Mouse (Mus musculus): ENCODE measurements around the gene Vezt.

Vezt gene

GRCm38 (mm10) chr10:94037196-94037595, 1.6 kb upstream of the Vezt start:
- DNase-seq = no peak

DNA sequence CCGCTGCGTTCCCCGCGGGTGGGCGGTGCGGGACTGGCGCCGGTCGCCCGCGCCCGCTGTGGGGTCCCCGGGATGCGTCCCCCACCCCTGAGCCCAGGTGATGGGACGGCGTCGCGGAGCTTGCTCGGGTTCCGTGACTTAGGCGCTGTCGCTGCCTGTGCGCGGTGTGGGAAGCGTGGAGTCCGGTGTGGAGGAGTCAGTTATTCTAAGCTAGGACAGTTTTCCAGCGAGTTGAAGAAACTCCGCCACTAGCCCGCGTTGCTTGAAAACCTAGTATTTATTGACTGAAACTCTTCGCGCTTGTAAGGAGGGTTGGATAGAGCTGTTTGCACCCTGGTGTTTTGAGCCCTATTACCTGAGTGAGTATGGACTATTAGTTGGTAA, 750 bp upstream of the Vezt start:
- DNase-seq = no peak

DNA sequence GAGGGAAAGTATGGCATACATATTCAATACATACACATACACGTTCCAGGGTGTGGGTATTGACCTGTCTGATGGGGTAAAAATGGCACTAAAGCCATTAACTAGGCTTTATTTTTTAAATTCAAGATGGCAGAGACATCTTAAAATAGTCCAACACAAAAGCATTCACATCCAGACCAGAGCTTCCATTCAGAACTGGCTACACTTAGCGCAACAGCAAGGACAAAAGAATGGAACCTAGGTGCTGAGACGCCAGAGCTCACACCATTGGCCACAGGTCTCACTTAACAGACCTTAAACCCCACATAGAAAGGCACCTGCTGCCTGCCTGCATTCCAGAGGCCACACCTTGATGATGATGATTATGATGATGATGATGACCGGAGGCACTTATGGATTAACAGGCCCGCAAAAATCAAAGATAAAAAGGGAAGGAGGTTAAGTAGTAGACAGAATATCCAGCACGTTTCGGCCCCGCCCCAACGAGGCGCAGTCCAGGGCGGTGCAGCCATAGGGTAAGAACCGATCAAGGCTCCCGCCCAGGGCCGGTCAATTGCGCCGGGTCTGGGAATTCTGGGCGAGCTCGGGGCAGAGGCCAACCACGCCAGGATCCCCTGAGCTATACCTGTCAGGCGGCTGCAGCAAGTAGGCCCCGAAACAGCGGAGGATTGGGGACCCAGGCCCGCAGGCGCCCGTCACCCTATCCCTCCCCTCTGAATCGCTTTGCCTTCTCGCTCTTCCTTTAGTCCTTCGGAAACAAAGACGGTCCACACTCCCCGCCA, 550 bp downstream of the Vezt start:
- DNase-seq = peak; percentile 58

DNA sequence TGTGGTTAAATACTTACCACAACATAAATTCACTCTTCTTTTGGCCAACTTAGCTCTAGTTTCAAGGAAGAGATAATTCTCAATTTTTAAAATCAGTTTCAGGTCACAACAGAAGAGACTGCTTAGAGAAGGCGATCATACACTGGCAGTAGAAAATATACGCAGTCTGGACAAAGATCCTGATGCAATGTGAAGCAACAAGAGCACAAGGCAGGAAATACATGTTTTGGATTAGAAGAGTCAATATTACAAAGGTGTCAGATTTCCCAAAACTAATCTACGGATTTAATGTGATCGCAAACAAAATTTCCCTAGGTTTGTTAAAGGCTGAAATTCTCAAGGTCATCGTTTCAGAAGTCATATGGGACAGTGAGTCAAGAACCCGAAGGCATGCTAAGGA, 4.5 kb downstream of the Vezt start:
- DNase-seq = no peak

DNA sequence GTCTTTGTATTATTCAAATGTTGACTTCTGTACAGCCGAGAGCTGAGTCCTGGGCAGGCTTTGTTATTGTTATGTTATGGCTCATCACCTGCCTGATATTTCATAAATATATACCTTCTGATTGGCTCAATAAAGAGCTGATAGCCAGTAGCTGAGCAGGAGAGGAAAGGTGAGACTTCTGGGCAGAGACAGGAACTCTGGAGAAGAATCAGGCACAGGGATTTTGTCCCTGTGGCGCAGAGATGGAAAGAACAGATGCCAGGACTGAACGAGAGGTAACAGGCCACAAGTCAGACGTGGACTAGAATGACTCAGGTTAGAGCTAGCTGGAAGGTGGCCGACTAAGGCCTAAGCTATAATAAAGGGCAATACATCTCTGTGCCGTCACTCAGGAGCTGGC, 7.1 kb downstream of the Vezt start:
- DNase-seq = no peak

GRCm38 (mm10) chr10:94025079-94025478, 10.5 kb downstream of the Vezt start:
- DNase-seq = no peak

- no peak for DNase-seq
These were observed 14.6 kb downstream of the Vezt start for GRCm38 (mm10) chr10:94021059-94021458.

DNA sequence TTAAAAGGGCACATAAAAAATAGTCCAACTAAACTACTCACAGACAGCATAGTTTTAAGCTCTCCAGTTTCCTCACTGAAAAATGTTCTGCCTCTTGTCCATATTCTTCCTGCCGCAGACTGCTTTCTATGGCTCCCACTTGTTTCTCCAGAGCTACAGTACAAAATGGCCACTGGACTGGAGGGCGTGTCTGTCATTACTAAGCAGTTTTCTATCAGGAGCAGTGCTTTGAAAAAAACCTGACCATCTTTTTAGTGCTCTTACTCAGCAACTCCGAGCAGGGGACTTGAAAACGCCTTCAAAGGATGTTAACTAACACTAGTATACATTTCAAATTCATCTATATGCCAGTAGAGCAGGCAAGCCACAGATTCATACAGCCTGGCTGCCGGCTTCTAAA, 15.0 kb downstream of the Vezt start:
- DNase-seq = no peak

DNA sequence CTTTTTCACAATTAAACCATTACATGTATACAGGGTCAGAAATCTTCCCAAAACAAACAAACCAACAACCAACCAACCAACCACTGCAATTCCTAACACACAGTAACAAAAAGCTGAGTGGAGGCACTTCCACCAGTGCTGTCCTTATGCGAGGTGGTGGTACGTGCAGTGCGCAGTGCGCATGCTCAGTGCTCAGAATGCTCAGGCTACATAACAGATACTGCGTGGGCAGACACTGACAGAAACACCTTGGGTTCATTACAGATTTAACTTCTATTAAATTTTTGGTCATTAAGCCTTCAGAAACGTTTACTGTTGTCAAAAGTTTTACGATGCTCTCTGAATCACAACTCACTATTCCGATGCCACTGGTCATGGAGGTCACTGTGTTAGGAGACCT, 18.2 kb downstream of the Vezt start:
- no peak for DNase-seq

- no peak for DNase-seq
These were observed 21.4 kb downstream of the Vezt start for GRCm38 (mm10) chr10:94014200-94014599.

DNA sequence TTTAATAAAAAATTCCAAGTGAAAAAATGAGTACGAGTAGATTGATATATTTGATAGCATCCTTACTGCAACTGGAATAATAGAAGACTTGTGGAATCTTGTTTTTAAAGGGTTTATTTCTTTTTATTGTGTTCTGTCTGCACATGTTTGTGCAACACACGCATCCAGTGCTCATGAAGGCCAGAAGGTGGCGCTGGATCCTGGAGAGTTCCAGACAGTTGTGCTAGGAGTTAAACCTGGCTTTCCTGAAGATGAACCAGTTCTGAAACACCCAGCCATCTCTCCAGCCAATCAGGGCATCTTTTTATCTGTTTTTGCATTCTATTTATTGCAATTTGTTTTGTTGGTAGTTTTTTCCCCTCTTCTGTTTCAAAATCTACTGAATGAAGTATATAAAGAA, 22.4 kb downstream of the Vezt start:
- peak; percentile 54 for DNase-seq

GRCm38 (mm10) chr10:94011024-94011423, 24.6 kb downstream of the Vezt start:
- DNase-seq = no peak

GRCm38 (mm10) chr10:94009991-94010679, 25.5 kb downstream of the Vezt start:
- no peak for DNase-seq

DNA sequence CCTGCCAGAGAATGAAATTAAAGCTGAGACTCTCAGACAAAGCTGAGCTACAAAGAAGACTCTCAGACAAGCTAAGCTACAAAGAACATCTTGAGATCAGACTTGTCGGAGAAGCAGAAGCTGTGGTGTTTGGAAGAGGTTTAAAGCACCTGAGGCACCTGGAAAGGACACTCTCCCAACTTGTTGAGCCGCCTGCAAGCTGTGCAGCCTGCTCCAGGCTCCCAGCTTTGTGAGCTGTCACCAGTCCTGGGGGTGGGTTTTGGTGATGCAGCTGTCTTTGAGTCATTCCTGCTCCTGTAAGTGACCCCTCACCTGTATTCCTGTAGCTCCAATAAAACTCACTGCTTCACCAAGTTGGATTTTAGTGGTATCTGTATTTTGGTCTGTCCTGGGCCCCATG, 27.3 kb downstream of the Vezt start:
- DNase-seq = no peak

DNA sequence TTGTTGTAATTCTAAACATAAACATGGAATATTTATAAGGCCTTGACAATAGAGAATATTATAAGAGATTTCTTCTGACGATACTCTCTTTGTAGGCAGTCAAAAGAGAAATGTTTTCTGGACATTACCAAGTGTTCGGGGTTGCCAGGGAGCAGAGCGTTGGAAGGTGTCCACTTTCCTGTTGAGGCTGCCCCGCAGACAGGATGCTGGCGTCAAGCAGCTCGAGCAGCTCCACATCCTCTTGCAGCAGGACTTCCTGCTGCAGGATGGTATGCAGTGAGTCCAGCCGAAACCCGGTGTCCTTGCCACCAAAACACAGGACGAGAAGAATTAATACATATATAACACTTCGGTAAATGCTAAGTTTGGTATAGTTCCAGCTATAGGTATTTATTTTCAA, 35.4 kb downstream of the Vezt start:
- no peak for DNase-seq

GRCm38 (mm10) chr10:93999357-93999756, 36.3 kb downstream of the Vezt start:
- no peak for DNase-seq

DNA sequence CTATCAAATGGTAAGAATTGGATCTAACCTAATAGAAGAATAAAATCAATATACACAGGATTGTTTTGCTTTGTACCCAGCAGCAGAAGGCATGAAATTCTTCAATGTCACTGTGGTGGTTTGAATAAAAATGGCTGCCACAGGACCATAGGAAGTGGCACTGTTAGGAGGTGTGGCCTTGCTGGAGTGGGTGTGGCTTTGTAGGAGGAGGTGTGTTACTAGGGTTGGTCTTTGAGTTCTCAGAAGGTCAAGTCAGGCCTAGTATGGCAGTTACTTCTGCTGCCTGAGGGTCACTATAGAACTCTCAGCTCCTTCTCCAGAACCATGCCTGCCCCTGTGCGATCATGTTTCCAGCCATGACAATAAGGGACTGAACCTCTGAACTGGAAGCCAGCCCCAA, 40.5 kb downstream of the Vezt start:
- no peak for DNase-seq

GRCm38 (mm10) chr10:93994136-93994535, 41.5 kb downstream of the Vezt start:
- DNase-seq = no peak

GRCm38 (mm10) chr10:93985357-93985756, 50.3 kb downstream of the Vezt start:
- DNase-seq = no peak

DNA sequence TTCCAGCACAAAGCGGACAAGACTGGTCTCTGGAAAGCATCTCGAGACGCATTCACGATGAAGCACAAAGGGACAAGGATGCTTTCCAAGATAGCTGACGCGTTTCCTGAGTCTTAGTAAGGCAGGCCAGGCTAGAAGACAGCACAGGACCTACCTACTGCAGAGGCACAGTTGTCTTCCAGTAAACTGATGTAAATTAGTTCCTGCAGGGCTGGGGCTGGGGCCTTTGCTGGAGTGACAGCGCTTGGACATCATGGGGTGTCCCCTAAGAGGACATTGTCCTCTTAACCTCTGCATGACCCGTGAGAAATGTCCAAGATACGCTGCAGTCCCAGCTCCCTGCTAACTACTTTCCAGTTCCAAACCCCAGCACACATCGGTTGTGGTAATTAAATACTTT, 66.3 kb downstream of the Vezt start:
- no peak for DNase-seq

DNA sequence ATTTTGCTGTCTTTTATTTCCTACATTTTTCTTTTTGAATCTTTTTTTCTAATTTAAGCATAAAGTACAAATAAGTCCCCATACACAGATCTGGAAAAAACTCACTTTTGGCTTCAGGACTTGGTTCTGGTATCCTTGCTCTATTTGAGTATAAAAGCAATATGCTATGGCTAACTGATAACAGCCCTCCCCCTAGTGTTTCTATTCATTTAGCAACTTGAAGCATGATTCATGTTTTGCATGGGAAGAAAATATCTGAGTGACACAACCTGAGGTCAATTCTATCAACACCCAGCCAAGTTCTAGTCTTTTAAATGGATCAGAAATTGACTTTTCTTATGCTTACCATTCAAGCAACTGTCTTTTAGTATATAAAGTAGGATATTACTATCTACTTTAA, 68.1 kb downstream of the Vezt start:
- DNase-seq = no peak

DNA sequence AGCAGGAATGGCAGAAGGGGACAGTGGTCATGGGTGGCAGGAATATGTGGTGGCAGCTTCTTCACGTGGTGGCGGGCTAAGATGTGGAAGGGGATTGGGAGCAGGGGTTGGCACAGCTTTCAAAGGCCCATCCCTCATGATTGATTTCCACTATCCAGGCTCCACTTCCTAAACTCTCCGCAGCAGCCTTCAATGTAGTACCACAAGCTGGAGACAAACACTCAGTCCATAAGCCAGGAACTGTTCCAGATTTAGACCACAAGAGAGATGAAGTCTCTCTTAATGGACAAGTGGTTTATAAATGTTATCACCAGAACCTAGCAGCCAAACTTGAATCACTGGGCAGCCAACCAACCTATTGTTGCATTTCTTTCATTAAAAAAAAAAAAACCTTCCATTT, 81.6 kb downstream of the Vezt start:
- DNase-seq = no peak

- no peak for DNase-seq
These were observed 82.1 kb downstream of the Vezt start for GRCm38 (mm10) chr10:93953504-93953903.

DNA sequence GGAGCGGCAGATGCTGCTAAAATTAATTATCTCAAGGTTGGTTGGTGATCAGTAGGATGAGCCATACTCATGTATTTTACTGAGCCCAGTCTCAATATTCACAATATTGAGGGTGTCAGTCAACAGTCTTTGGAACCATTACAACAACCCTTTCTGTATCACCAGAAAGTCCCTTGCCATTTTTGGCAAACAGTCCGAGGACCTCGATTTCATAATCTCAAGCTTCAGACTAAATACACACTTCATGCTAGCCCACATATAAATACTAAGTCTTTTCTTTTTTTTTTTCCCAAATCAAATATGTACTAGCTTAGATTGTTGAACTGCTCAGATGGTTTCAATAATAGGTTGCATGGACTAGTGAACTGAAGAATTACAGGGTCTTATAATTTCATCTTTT, 84.6 kb downstream of the Vezt start:
- DNase-seq = no peak

GRCm38 (mm10) chr10:93949921-93950320, 85.7 kb downstream of the Vezt start:
- no peak for DNase-seq

Measured in right cerebral cortex, postnatal 4 days (tissue).